Mouse (Mus musculus) bone marrow macrophage, adult 2 months (primary cell): ENCODE measurements around the gene Cdc6.

Experiments used
- CTCF ChIP-seq: IDR thresholded peaks from 2 replicates; pipeline ENCODE4 v1.5.1; 2012; ENCODE audit warnings: low read depth, mild to moderate bottlenecking, low read length, moderate library complexity
- POLR2A ChIP-seq: IDR thresholded peaks from 2 replicates; pipeline ENCODE4 v1.6.1; 2012; ENCODE audit warnings: mild to moderate bottlenecking, low read depth, low read length, borderline replicate concordance

DNA sequence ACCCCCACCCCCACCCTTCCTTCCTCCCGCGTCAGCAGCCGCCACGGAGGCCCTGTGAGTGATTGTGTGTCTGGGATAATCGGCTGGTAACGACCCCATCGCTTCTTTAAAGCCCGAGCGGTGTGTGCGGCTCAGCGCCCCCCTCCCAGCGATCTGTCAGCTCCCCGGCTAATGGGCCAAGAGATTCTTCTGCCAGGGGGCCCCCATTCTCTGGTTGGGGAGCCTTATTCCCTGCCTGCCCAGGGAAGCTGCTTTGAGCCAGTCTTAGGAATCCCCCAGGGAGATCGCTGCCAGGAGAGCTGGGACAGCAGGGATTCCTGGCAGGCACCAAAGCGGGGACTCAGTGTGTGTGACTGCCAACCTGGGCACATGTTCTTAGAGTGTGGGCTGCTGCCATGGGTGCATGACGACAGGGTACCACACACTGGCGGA, 61.9 kb downstream of the Cdc6 start:
- TF ChIP-seq CTCF (no peak), POLR2A (no peak)
